Mouse (Mus musculus) forebrain, embryonic 11.5 days (tissue): ENCODE measurements around the gene Arhgef28. TPM values are rescaled to one million over a fixed set of nuclear protein-coding genes. Genes with fewer than 3 reads are reported as not detected.

Experiments used
- ATAC-seq: fragments of 200-750 bp; cut with Nextera tagmentation; replicated peaks from 2 replicates; pipeline ENCODE4 v1.8.0; 2017; ENCODE audit warnings: moderate TSS enrichment; ENCODE audit not compliant: low FRiP score
- DNase-seq: peaks from one replicate; pipeline ENCODE4 v3.0.0-alpha.2; 2017; ENCODE audit warnings: low spot score
- H3K27ac ChIP-seq: fragments of 300-500 bp; sonication (generic); 2 replicates; pipeline ENCODE4 v1.5.1; 2014; ENCODE audit warnings: low read depth, low read length
- H3K27me3 ChIP-seq: fragments of 300-500 bp; sonication (generic); 2 replicates; pipeline ENCODE4 v1.6.1; 2014; ENCODE audit warnings: mild to moderate bottlenecking, low read length, mixed read lengths; ENCODE audit not compliant: control insufficient read depth, insufficient read depth
- H3K36me3 ChIP-seq: fragments of 300-500 bp; sonication (generic); 2 replicates; pipeline ENCODE4 v1.6.1; 2014; ENCODE audit warnings: mild to moderate bottlenecking, low read length, moderate library complexity, mixed read lengths; ENCODE audit not compliant: control insufficient read depth, insufficient read depth
- H3K4me1 ChIP-seq: fragments of 300-500 bp; sonication (generic); replicated peaks from 2 replicates; pipeline ENCODE4 v1.6.1; 2014; ENCODE audit warnings: low read length, mixed read lengths; ENCODE audit not compliant: control insufficient read depth, insufficient read depth
- H3K4me2 ChIP-seq: fragments of 300-500 bp; sonication (generic); 2 replicates; pipeline ENCODE4 v1.6.1; 2014; ENCODE audit warnings: low read depth, mild to moderate bottlenecking, low read length, moderate library complexity, mixed read lengths; ENCODE audit not compliant: severe bottlenecking
- H3K4me3 ChIP-seq: fragments of 300-500 bp; sonication (generic); 2 replicates; pipeline ENCODE4 v1.5.1; 2014; ENCODE audit warnings: low read depth, low read length
- H3K9ac ChIP-seq: fragments of 300-500 bp; sonication (generic); 2 replicates; pipeline ENCODE4 v1.6.1; 2014; ENCODE audit warnings: low read length
- H3K9me3 ChIP-seq: fragments of 300-500 bp; sonication (generic); 2 replicates; pipeline ENCODE4 v1.6.1; 2016; ENCODE audit warnings: low read length, mixed read lengths; ENCODE audit not compliant: control insufficient read depth
- WGBS: fragments of 180-500 bp; shearing (Covaris S2); extraction: QIAGEN DNeasy Blood & Tissue Kit; methylation state at CpG from one replicate; pipeline ENCODE4 v1.1.7; 2014; 5-methylcytosine and 5-hydroxymethylcytosine counted together
- polyA plus RNA-seq: library from polyadenylated mRNA; unstranded; fragments of >200 nt; fragmentation: Nextera tagmentation; extraction: Ambion mirVana; gene quantifications from 2 replicates; pipeline ENCODE4 v1.2.1, GENCODE M21; 2014

Arhgef28 gene
- polyA plus RNA-seq, 1 experiment from 2014 or later, result 6.3 TPM

GRCm38 (mm10) chr13:97892089-97892884, 314.0 kb downstream of the Arhgef28 start:
- no peak overlapping the region for H3K4me3 ChIP-seq
- ATAC-seq (peak; percentile 92), DNase-seq (peak; percentile 69)
- H3K9ac ChIP-seq, result no peak overlapping the region
- H3K9me3 ChIP-seq, result no peaks in the 10 kb centered on the region
- H3K27ac ChIP-seq, result peak overlapping the region; percentile 84
- H3K4me2 ChIP-seq, result peak overlapping the region; percentile 31; the same call in 1 of the 2 replicates
- WGBS, result 30% methylated on average over 15 of the region's 15 CpGs
- no peaks in the 10 kb centered on the region for H3K36me3 ChIP-seq
- peaks cover 26% of the 10 kb centered on the region for H3K4me1 ChIP-seq
- no peaks in the 10 kb centered on the region for H3K27me3 ChIP-seq

GRCm38 (mm10) chr13:97888046-97888445, 318.2 kb downstream of the Arhgef28 start:
- DNase-seq, result no peak
- 51% methylated on average over 6 of the region's 6 CpGs for WGBS
- H3K27ac ChIP-seq, result no peak overlapping the region

GRCm38 (mm10) chr13:97887558-97887957, 318.7 kb downstream of the Arhgef28 start:
- 20% methylated on average over 7 of the region's 7 CpGs for WGBS
- no peak for ATAC-seq
- DNase-seq, result no peak
- Histone ChIP-seq H3K27ac (no peak overlapping the region), H3K36me3 (no peaks in the 10 kb centered on the region), H3K4me1 (peaks cover 22% of the 10 kb centered on the region; the same call in 1 of the 2 replicates), H3K9ac (no peak overlapping the region), H3K4me2 (no peak overlapping the region), H3K9me3 (no peaks in the 10 kb centered on the region), H3K4me3 (no peak overlapping the region), H3K27me3 (no peaks in the 10 kb centered on the region)

More at GRCm38 (mm10) chr13:97888046-97888445, 318.2 kb downstream of the Arhgef28 start:
- H3K4me1 ChIP-seq, result peaks cover 26% of the 10 kb centered on the region
- no peak overlapping the region for H3K9ac ChIP-seq
- H3K27me3 ChIP-seq, result no peaks in the 10 kb centered on the region
- H3K36me3 ChIP-seq, result no peaks in the 10 kb centered on the region
- H3K4me3 ChIP-seq, result no peak overlapping the region
- no peaks in the 10 kb centered on the region for H3K9me3 ChIP-seq
- H3K4me2 ChIP-seq, result no peak overlapping the region
- ATAC-seq, result no peak

GRCm38 (mm10) chr13:97883629-97884028, 322.6 kb downstream of the Arhgef28 start:
- Histone ChIP-seq H3K9me3 (no peaks in the 10 kb centered on the region), H3K9ac (no peak overlapping the region), H3K4me1 (peaks cover 11% of the 10 kb centered on the region; the same call in 1 of the 2 replicates), H3K4me2 (no peak overlapping the region), H3K36me3 (no peaks in the 10 kb centered on the region), H3K27ac (no peak overlapping the region), H3K4me3 (no peak overlapping the region), H3K27me3 (no peaks in the 10 kb centered on the region)
- 88% methylated on average over 10 of the region's 10 CpGs for WGBS
- DNase-seq (no peak), ATAC-seq (no peak)

GRCm38 (mm10) chr13:97876450-97876849, 329.8 kb downstream of the Arhgef28 start:
- WGBS, result 88% methylated on average over 4 of the region's 4 CpGs
- ATAC-seq (no peak), DNase-seq (no peak)
- no peak overlapping the region for H3K27ac ChIP-seq
- H3K4me2 ChIP-seq, result no peak overlapping the region
- H3K9me3 ChIP-seq, result no peaks in the 10 kb centered on the region
- no peaks in the 10 kb centered on the region for H3K4me1 ChIP-seq
- no peaks in the 10 kb centered on the region for H3K36me3 ChIP-seq
- no peak overlapping the region for H3K9ac ChIP-seq
- no peaks in the 10 kb centered on the region for H3K27me3 ChIP-seq
- H3K4me3 ChIP-seq, result no peak overlapping the region

GRCm38 (mm10) chr13:97876031-97876430, 330.2 kb downstream of the Arhgef28 start:
- no peaks in the 10 kb centered on the region for H3K36me3 ChIP-seq
- H3K4me1 ChIP-seq, result no peaks in the 10 kb centered on the region
- no peak overlapping the region for H3K4me2 ChIP-seq
- DNase-seq (no peak), ATAC-seq (no peak)
- no peaks in the 10 kb centered on the region for H3K27me3 ChIP-seq
- no peak overlapping the region for H3K4me3 ChIP-seq
- H3K9ac ChIP-seq, result no peak overlapping the region
- WGBS, result 89% methylated on average over 6 of the region's 6 CpGs
- no peaks in the 10 kb centered on the region for H3K9me3 ChIP-seq
- no peak overlapping the region for H3K27ac ChIP-seq

- Histone ChIP-seq H3K27ac (no peak overlapping the region), H3K4me3 (no peak overlapping the region), H3K36me3 (no peaks in the 10 kb centered on the region), H3K4me2 (no peak overlapping the region), H3K9ac (no peak overlapping the region), H3K27me3 (no peaks in the 10 kb centered on the region), H3K9me3 (no peaks in the 10 kb centered on the region), H3K4me1 (0 out of 2 replicates have a peak, but pooled peaks cover 2% of the 10 kb centered on the region)
- 89% methylated on average over 12 of the region's 12 CpGs for WGBS
- DNase-seq (no peak), ATAC-seq (no peak)
These were observed 336.8 kb downstream of the Arhgef28 start for GRCm38 (mm10) chr13:97869428-97869827.

GRCm38 (mm10) chr13:97867322-97867962, 338.8 kb downstream of the Arhgef28 start:
- H3K9me3 ChIP-seq, result no peaks in the 10 kb centered on the region
- no peak for ATAC-seq
- no peak overlapping the region for H3K4me3 ChIP-seq
- no peak for DNase-seq
- no peak overlapping the region for H3K9ac ChIP-seq
- H3K27ac ChIP-seq, result no peak overlapping the region
- WGBS, result 70% methylated on average over 13 of the region's 13 CpGs
- H3K4me1 ChIP-seq, result 0 out of 2 replicates have a peak, but pooled peaks cover 2% of the 10 kb centered on the region
- H3K36me3 ChIP-seq, result no peaks in the 10 kb centered on the region
- no peaks in the 10 kb centered on the region for H3K27me3 ChIP-seq
- no peak overlapping the region for H3K4me2 ChIP-seq
